Mouse (Mus musculus): Measurements from ENCODE around the gene Eno3.

DNA sequence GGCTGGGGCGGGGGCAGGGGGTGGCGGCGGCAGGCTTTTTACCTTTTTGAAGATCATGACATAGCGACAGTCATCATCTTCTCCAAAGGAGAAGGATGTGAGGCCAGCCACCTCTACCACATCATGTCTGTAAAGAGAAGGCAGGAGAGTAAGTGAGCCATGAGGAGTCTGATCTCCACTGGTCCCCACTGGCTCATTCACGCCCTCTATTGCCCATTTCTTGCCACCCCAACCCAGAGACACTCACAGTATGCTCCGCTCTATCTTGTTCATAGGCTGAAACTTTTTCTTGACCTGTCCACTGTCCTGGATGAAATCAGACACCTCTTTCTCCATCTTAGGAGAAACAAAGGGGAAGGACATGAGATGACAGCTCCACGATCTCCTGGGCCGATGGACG is 7.7 kb downstream of the Eno3 start:
- no peak for TF ChIP-seq CTCF (IDR thresholded peaks at IDR 0.05; ENCODE audit: control insufficient read depth, insufficient read depth, insufficient read length)
- no peak for TF ChIP-seq CEBPB (IDR thresholded peaks at IDR 0.05; ENCODE audit: low read depth)
- no peak for TF ChIP-seq FOSL1 (IDR thresholded peaks at IDR 0.05; ENCODE audit: insufficient read depth, low read length, poor library complexity, severe bottlenecking)
- no peak for TF ChIP-seq USF1 (IDR thresholded peaks at IDR 0.05; ENCODE audit: low read depth)
- no peak for TF ChIP-seq MYOD1 (IDR thresholded peaks at IDR 0.05; ENCODE audit: control insufficient read depth, insufficient read length, low read depth)
- TF ChIP-seq MAX (IDR thresholded peaks at IDR 0.05): no peak
- TF ChIP-seq MYOG (IDR thresholded peaks at IDR 0.05; ENCODE audit: control insufficient read depth, extremely low read depth, insufficient read length): no peak

All from C2C12 (cell line).